Mouse (Mus musculus): ENCODE results near the gene Bcl2l13. TPM values are rescaled to one million over a fixed set of nuclear protein-coding genes. Genes with fewer than 3 reads are reported as not detected.
"Not testable (repeated sequence)": the region's sequence is repeated elsewhere in the genome, so short reads cannot be mapped to it uniquely, and the experiment has no call there.

The Bcl2l13 gene
- total and polyA plus RNA-seq, 2 experiments from 2014 or later, result 21.4 to 77.5 TPM

- no peak for TF ChIP-seq CTCF (IDR thresholded peaks at IDR 0.05; ENCODE audit: low read depth)
- Histone ChIP-seq H3K4me1 (ENCODE audit: insufficient read depth) (no peaks in the 10 kb centered on the region), H3K27me3 (ENCODE audit: insufficient read depth, low read length) (no peaks in the 10 kb centered on the region), H3K36me3 (ENCODE audit: insufficient read depth) (peaks cover 89% of the 10 kb centered on the region), H3K9ac (no peak overlapping the region), H3K4me3 (ENCODE audit: low read depth, low read length) (no peak overlapping the region), H3K9me3 (ENCODE audit: low read length) (no peaks in the 10 kb centered on the region), H3K4me2 (ENCODE audit: low read depth) (no peak overlapping the region), H3K27ac (ENCODE audit: low read depth, low read length) (no peak overlapping the region)
- no peak for DNase-seq
- 83% methylated on average over 5 of the region's 5 CpGs for WGBS
- no peak for ATAC-seq
These were observed 40.5 kb upstream of the Bcl2l13 start for GRCm38 (mm10) chr6:120795422-120796086.

GRCm38 (mm10) chr6:120796111-120796510 is 39.9 kb upstream of the Bcl2l13 start:
- ATAC-seq (peak; percentile 34; the same call in 1 of the 2 replicates), DNase-seq (no peak)
- H3K4me2 ChIP-seq (ENCODE audit: low read depth), result no peak overlapping the region
- H3K27me3 ChIP-seq (ENCODE audit: insufficient read depth, low read length), result no peaks in the 10 kb centered on the region
- H3K27ac ChIP-seq (ENCODE audit: low read depth, low read length), result no peak overlapping the region
- no peak for TF ChIP-seq CTCF (IDR thresholded peaks at IDR 0.05; ENCODE audit: low read depth)
- H3K36me3 ChIP-seq (ENCODE audit: insufficient read depth), result peaks cover 92% of the 10 kb centered on the region
- no peak overlapping the region for H3K4me3 ChIP-seq (ENCODE audit: low read depth, low read length)
- no peaks in the 10 kb centered on the region for H3K9me3 ChIP-seq (ENCODE audit: low read length)
- H3K9ac ChIP-seq, result no peak overlapping the region
- WGBS, result 85% methylated on average over 2 of the region's 2 CpGs
- H3K4me1 ChIP-seq (ENCODE audit: insufficient read depth), result no peaks in the 10 kb centered on the region

- no peak for ATAC-seq
- Histone ChIP-seq H3K27me3 (ENCODE audit: insufficient read depth, low read length) (no peaks in the 10 kb centered on the region), H3K4me2 (ENCODE audit: low read depth) (no peak overlapping the region), H3K36me3 (ENCODE audit: insufficient read depth) (peaks cover 93% of the 10 kb centered on the region), H3K9me3 (ENCODE audit: low read length) (no peaks in the 10 kb centered on the region), H3K9ac (no peak overlapping the region), H3K4me3 (ENCODE audit: low read depth, low read length) (no peak overlapping the region), H3K27ac (ENCODE audit: low read depth, low read length) (no peak overlapping the region), H3K4me1 (ENCODE audit: insufficient read depth) (no peaks in the 10 kb centered on the region)
- WGBS, result 88% methylated on average over 7 of the region's 7 CpGs
- no peak for TF ChIP-seq CTCF (IDR thresholded peaks at IDR 0.05; ENCODE audit: low read depth)
- DNase-seq, result no peak
These were observed 38.0 kb upstream of the Bcl2l13 start for GRCm38 (mm10) chr6:120798019-120798418.

- 97% methylated on average over 4 of the region's 4 CpGs for WGBS
- Histone ChIP-seq H3K4me3 (ENCODE audit: low read depth, low read length) (no peak overlapping the region), H3K4me2 (ENCODE audit: low read depth) (no peak overlapping the region), H3K4me1 (ENCODE audit: insufficient read depth) (no peaks in the 10 kb centered on the region), H3K9ac (no peak overlapping the region), H3K27me3 (ENCODE audit: insufficient read depth, low read length) (no peaks in the 10 kb centered on the region), H3K9me3 (ENCODE audit: low read length) (no peaks in the 10 kb centered on the region), H3K36me3 (ENCODE audit: insufficient read depth) (peaks cover 93% of the 10 kb centered on the region), H3K27ac (ENCODE audit: low read depth, low read length) (no peak overlapping the region)
- no peak for DNase-seq
- TF ChIP-seq CTCF (IDR thresholded peaks at IDR 0.05; ENCODE audit: low read depth), result no peak
- no peak for ATAC-seq
These were observed 37.1 kb upstream of the Bcl2l13 start for GRCm38 (mm10) chr6:120798905-120799304.

GRCm38 (mm10) chr6:120799581-120800041 is 36.4 kb upstream of the Bcl2l13 start:
- Histone ChIP-seq H3K4me1 (ENCODE audit: insufficient read depth) (no peaks in the 10 kb centered on the region), H3K36me3 (ENCODE audit: insufficient read depth) (peaks cover 93% of the 10 kb centered on the region), H3K27ac (ENCODE audit: low read depth, low read length) (no peak overlapping the region), H3K4me3 (ENCODE audit: low read depth, low read length) (no peak overlapping the region), H3K9me3 (ENCODE audit: low read length) (no peaks in the 10 kb centered on the region), H3K27me3 (ENCODE audit: insufficient read depth, low read length) (no peaks in the 10 kb centered on the region), H3K9ac (no peak overlapping the region), H3K4me2 (ENCODE audit: low read depth) (no peak overlapping the region)
- no peak for TF ChIP-seq CTCF (IDR thresholded peaks at IDR 0.05; ENCODE audit: low read depth)
- DNase-seq (no peak), ATAC-seq (peak; percentile 47; the same call in 1 of the 2 replicates)
- 88% methylated on average over 4 of the region's 4 CpGs for WGBS

- Histone ChIP-seq H3K4me1 (ENCODE audit: insufficient read depth) (no peaks in the 10 kb centered on the region), H3K4me2 (ENCODE audit: low read depth) (no peak overlapping the region), H3K27ac (ENCODE audit: low read depth, low read length) (no peak overlapping the region), H3K4me3 (ENCODE audit: low read depth, low read length) (no peak overlapping the region), H3K9me3 (ENCODE audit: low read length) (no peaks in the 10 kb centered on the region), H3K36me3 (ENCODE audit: insufficient read depth) (peaks cover 75% of the 10 kb centered on the region), H3K27me3 (ENCODE audit: insufficient read depth, low read length) (no peaks in the 10 kb centered on the region), H3K9ac (no peak overlapping the region)
- no peak for ATAC-seq
- WGBS, result 82% methylated on average over 5 of the region's 5 CpGs
- no peak for DNase-seq
- TF ChIP-seq CTCF (IDR thresholded peaks at IDR 0.05; ENCODE audit: low read depth), result no peak
These were observed 28.8 kb upstream of the Bcl2l13 start for GRCm38 (mm10) chr6:120806999-120807737.

- H3K36me3 ChIP-seq (ENCODE audit: insufficient read depth), result peaks cover 70% of the 10 kb centered on the region
- no peaks in the 10 kb centered on the region for H3K4me1 ChIP-seq (ENCODE audit: insufficient read depth)
- H3K4me2 ChIP-seq (ENCODE audit: low read depth), result no peak overlapping the region
- no peak for TF ChIP-seq CTCF (IDR thresholded peaks at IDR 0.05; ENCODE audit: low read depth)
- WGBS, result 94% methylated on average over 4 of the region's 4 CpGs
- DNase-seq (no peak), ATAC-seq (no peak)
- no peak overlapping the region for H3K4me3 ChIP-seq (ENCODE audit: low read depth, low read length)
- H3K27ac ChIP-seq (ENCODE audit: low read depth, low read length), result no peak overlapping the region
- no peaks in the 10 kb centered on the region for H3K27me3 ChIP-seq (ENCODE audit: insufficient read depth, low read length)
- H3K9me3 ChIP-seq (ENCODE audit: low read length), result no peaks in the 10 kb centered on the region
- H3K9ac ChIP-seq, result no peak overlapping the region
These were observed 28.3 kb upstream of the Bcl2l13 start for GRCm38 (mm10) chr6:120807738-120808081.

GRCm38 (mm10) chr6:120811999-120812398 is 24.0 kb upstream of the Bcl2l13 start:
- H3K36me3 ChIP-seq (ENCODE audit: insufficient read depth), result peaks cover 31% of the 10 kb centered on the region
- not testable (repeated sequence) for H3K9me3 ChIP-seq (ENCODE audit: low read length); H3K4me3 ChIP-seq (ENCODE audit: low read depth, low read length); H3K27me3 ChIP-seq (ENCODE audit: insufficient read depth, low read length); H3K4me1 ChIP-seq (ENCODE audit: insufficient read depth); DNase-seq; H3K9ac ChIP-seq; ATAC-seq; H3K4me2 ChIP-seq (ENCODE audit: low read depth); H3K27ac ChIP-seq (ENCODE audit: low read depth, low read length)
- WGBS, result 98% methylated on average over 7 of the region's 10 CpGs

Data from forebrain, postnatal 0 days (tissue).